Mouse (Mus musculus) C3H10T1/2 (cell line): Measurements from ENCODE around the gene Gm21409. TPM values are rescaled to one million over a fixed set of nuclear protein-coding genes. Genes with fewer than 3 reads are reported as not detected.

ENCODE experiments used
- polyA plus RNA-seq, 2 experiments: library from polyadenylated mRNA; unstranded; fragments of >200 nt; fragmentation: generic; extraction: Trizol; gene quantifications; one replicate each; pipeline ENCODE4 v1.2.1; 2012; ENCODE audit warnings: missing spikeins in 2 of 2

The Gm21409 gene
- polyA plus RNA-seq, result not detected

GRCm38 (mm10) chrY:84746385-84746784, at the start of gene Gm21409:
Gene Gm21409, plus strand, starts transcription at chrY:84746685.

Other genes starting within 250 kb of the Gm21409 start
- not detected for gene Gm21394, start 181.8 kb upstream of the Gm21409 start, polyA plus RNA-seq